Mouse (Mus musculus) midbrain, embryonic 15.5 days (tissue): ENCODE data around the gene Tmem126a. TPM values are rescaled to one million over a fixed set of nuclear protein-coding genes. Genes with fewer than 3 reads are reported as not detected.
A peak's percentile ranks its signal among the peaks of the same experiment; 100 is the strongest.

Experiments used
- ATAC-seq: fragments of 200-750 bp; cut with Nextera tagmentation; replicated peaks from 2 replicates; pipeline ENCODE4 v1.8.0; 2017; ENCODE audit warnings: moderate TSS enrichment
- H3K27ac ChIP-seq: fragments of 300-500 bp; sonication (generic); 2 replicates; pipeline ENCODE4 v1.5.1; 2015; ENCODE audit warnings: mild to moderate bottlenecking, inconsistent platforms
- H3K27me3 ChIP-seq: fragments of 300-500 bp; sonication (generic); replicated peaks from 2 replicates; pipeline ENCODE4 v1.6.1; 2015; ENCODE audit warnings: inconsistent platforms
- H3K36me3 ChIP-seq: fragments of 300-500 bp; sonication (generic); replicated peaks from 2 replicates; pipeline ENCODE4 v1.6.1; 2015; ENCODE audit warnings: inconsistent platforms
- H3K4me1 ChIP-seq: fragments of 300-500 bp; sonication (generic); 2 replicates; pipeline ENCODE4 v1.6.1; 2015; ENCODE audit warnings: inconsistent platforms
- H3K4me2 ChIP-seq: fragments of 300-500 bp; sonication (generic); 2 replicates; pipeline ENCODE4 v1.6.1; 2015; ENCODE audit warnings: inconsistent platforms, mild to moderate bottlenecking, moderate library complexity
- H3K4me3 ChIP-seq: fragments of 300-500 bp; sonication (generic); 2 replicates; pipeline ENCODE4 v1.5.1; 2015; ENCODE audit warnings: mild to moderate bottlenecking, inconsistent platforms
- H3K9ac ChIP-seq: fragments of 300-500 bp; sonication (generic); 2 replicates; pipeline ENCODE4 v1.6.1; 2015; ENCODE audit warnings: mild to moderate bottlenecking, inconsistent platforms
- H3K9me3 ChIP-seq: fragments of 300-500 bp; sonication (generic); 2 replicates; pipeline ENCODE4 v1.6.1; 2016; ENCODE audit warnings: inconsistent platforms
- WGBS: fragments of 180-500 bp; shearing (Covaris S2); methylation state at CpG from one replicate; pipeline ENCODE4 v1.1.7; 2015; ENCODE audit warnings: mixed read lengths; 5-methylcytosine and 5-hydroxymethylcytosine counted together
- polyA plus RNA-seq: library from polyadenylated mRNA; unstranded; fragments of >200 nt; fragmentation: Nextera tagmentation; extraction: Ambion mirVana; gene quantifications from 2 replicates; pipeline ENCODE4 v1.2.1, GENCODE M21; 2015

Gene Tmem126a
- 117 and 125 TPM in 2 replicates for polyA plus RNA-seq

GRCm38 (mm10) chr7:90456845-90457468 lies at the start of gene Tmem126a:
Tmem126a (minus strand) TSS chr7:90457229.
- no peaks in the 10 kb centered on the region for H3K27me3 ChIP-seq
- H3K4me3 ChIP-seq, result peak within 1 kb of the TSS; percentile 60
- H3K36me3 ChIP-seq, result peaks cover 10% of the 10 kb centered on the region; the same call in 1 of the 2 replicates
- H3K9me3 ChIP-seq, result no peaks in the 10 kb centered on the region
- H3K27ac ChIP-seq, result peak within 1 kb of the TSS; percentile 91
- 0% methylated on average over 41 of the region's 41 CpGs for WGBS
- H3K9ac ChIP-seq, result peak within 1 kb of the TSS; percentile 71
- peak; percentile 99 for ATAC-seq
- peaks cover 17% of the 10 kb centered on the region for H3K4me1 ChIP-seq
- peak within 1 kb of the TSS; percentile 62 for H3K4me2 ChIP-seq

GRCm38 (mm10) chr7:90482607-90483006 lies 25.6 kb upstream of the Tmem126a start:
- WGBS, result 97% methylated on average over 2 of the region's 2 CpGs
- H3K9me3 ChIP-seq, result no peaks in the 10 kb centered on the region
- no peak overlapping the region for H3K9ac ChIP-seq

GRCm38 (mm10) chr7:90476313-90477245 lies 19.6 kb upstream of the Tmem126a start, which contains the start of gene Dlg2:
Dlg2 (plus strand) TSS chr7:90476672.
- under 1% methylated on average over 32 of the region's 32 CpGs for WGBS
- Histone ChIP-seq H3K4me3 (peak within 1 kb of the TSS; percentile 71), H3K4me2 (peak within 1 kb of the TSS; percentile 75), H3K27me3 (no peaks in the 10 kb centered on the region), H3K36me3 (no peaks in the 10 kb centered on the region), H3K9ac (peak within 1 kb of the TSS; percentile 72), H3K27ac (peak within 1 kb of the TSS; percentile 88), H3K4me1 (peaks cover 14% of the 10 kb centered on the region), H3K9me3 (no peaks in the 10 kb centered on the region)
- peak; percentile 89; the same call in 1 of the 2 replicates for ATAC-seq

More at GRCm38 (mm10) chr7:90482607-90483006, 25.6 kb upstream of the Tmem126a start:
- H3K4me1 ChIP-seq, result no peaks in the 10 kb centered on the region
- no peaks in the 10 kb centered on the region for H3K27me3 ChIP-seq
- H3K4me2 ChIP-seq, result no peak overlapping the region
- no peaks in the 10 kb centered on the region for H3K36me3 ChIP-seq
- no peak for ATAC-seq
- H3K4me3 ChIP-seq, result no peak overlapping the region
- H3K27ac ChIP-seq, result no peak overlapping the region

- Histone ChIP-seq H3K4me1 (peaks cover 14% of the 10 kb centered on the region), H3K9me3 (no peaks in the 10 kb centered on the region), H3K27me3 (no peaks in the 10 kb centered on the region), H3K27ac (peak within 1 kb of the TSS; percentile 88), H3K4me3 (peak within 1 kb of the TSS; percentile 71), H3K4me2 (peak within 1 kb of the TSS; percentile 75), H3K36me3 (no peaks in the 10 kb centered on the region), H3K9ac (peak within 1 kb of the TSS; percentile 72)
- ATAC-seq, result peak; percentile 100
- 0% methylated on average over 36 of the region's 36 CpGs for WGBS
These were observed 18.8 kb upstream of the Tmem126a start, which contains the start of gene Tmem126b for GRCm38 (mm10) chr7:90475793-90476312. Tmem126b (minus strand) TSS chr7:90476001.

DNA sequence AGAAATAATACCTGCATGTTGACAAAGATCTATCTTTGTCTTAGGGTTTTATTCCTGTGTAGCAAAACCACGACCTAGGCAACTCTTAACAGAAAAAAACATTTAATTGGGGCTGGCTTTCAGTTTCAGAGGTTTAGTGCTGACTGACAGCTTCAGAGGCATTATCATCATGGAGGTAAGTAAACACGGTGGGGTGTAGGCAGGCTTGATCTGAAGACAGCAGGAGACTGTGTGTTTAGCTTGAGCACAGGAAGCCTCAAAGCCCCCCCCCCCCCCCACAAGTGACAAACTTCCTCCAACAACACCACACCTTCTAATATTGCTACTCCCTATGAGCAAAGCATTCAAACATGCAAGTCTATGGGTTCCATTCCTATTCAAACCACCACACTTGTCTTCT lies 16.5 kb upstream of the Tmem126a start:
- 70% methylated on average over 2 of the region's 2 CpGs for WGBS
- no peak overlapping the region for H3K9ac ChIP-seq
- H3K4me3 ChIP-seq, result no peak overlapping the region
- peaks cover 14% of the 10 kb centered on the region for H3K4me1 ChIP-seq
- peaks cover 6% of the 10 kb centered on the region; the same call in 1 of the 2 replicates for H3K36me3 ChIP-seq
- no peaks in the 10 kb centered on the region for H3K9me3 ChIP-seq
- H3K27ac ChIP-seq, result no peak overlapping the region
- no peaks in the 10 kb centered on the region for H3K27me3 ChIP-seq
- ATAC-seq, result no peak
- no peak overlapping the region for H3K4me2 ChIP-seq

DNA sequence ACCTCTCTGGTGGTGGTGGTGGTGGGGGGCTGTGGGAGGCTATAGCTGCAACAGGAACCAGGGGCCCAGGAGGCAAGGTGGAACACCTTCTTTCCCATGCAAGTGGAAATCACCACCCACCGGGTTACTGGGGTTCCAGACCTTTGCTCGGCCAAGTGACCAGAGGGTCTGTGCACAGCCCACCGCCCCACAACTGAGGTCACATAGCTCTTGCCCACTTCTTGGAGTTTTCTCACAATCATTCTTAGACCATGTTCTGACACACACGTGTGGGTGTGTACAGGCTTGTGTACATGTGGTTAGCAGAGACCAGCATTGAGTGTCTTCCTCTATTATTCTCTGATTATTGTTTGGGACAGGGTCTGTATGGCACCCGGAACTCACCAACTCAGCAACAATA lies 4.4 kb upstream of the Tmem126a start:
- Histone ChIP-seq H3K9me3 (no peaks in the 10 kb centered on the region), H3K36me3 (no peaks in the 10 kb centered on the region), H3K27ac (no peak overlapping the region), H3K4me1 (peaks cover 8% of the 10 kb centered on the region), H3K27me3 (no peaks in the 10 kb centered on the region), H3K4me3 (no peak overlapping the region), H3K9ac (no peak overlapping the region), H3K4me2 (no peak overlapping the region)
- ATAC-seq, result no peak
- 94% methylated on average over 5 of the region's 5 CpGs for WGBS

GRCm38 (mm10) chr7:90460930-90461329 lies 3.9 kb upstream of the Tmem126a start:
- no peak overlapping the region for H3K4me2 ChIP-seq
- no peak overlapping the region for H3K9ac ChIP-seq
- H3K27me3 ChIP-seq, result no peaks in the 10 kb centered on the region
- peaks cover 13% of the 10 kb centered on the region for H3K4me1 ChIP-seq
- H3K27ac ChIP-seq, result no peak overlapping the region
- ATAC-seq, result no peak
- WGBS, result 25% methylated on average over 14 of the region's 14 CpGs
- H3K4me3 ChIP-seq, result no peak overlapping the region
- H3K9me3 ChIP-seq, result no peaks in the 10 kb centered on the region
- no peaks in the 10 kb centered on the region for H3K36me3 ChIP-seq

DNA sequence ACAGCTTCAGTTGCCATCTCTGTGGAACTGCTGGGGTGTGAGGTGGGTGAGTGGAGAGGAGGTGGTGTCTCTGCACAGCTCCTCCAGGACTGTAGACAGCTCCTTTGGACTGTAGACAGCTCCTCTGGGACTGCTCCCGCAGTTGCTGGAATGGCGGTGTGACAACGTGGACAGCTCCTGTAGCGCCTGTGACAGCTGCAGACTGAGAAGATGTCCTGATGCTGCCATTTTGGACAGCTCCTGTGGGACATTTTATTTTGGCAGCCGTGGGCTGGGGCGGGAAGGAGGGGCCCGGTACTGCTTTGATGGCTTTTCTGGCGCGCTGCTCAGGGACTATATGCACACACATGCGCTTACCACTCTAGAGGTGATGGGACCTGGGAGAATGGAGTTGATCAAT lies 3.3 kb upstream of the Tmem126a start:
- no peaks in the 10 kb centered on the region for H3K36me3 ChIP-seq
- no peak overlapping the region for H3K9ac ChIP-seq
- H3K27ac ChIP-seq, result no peak overlapping the region
- WGBS, result 59% methylated on average over 10 of the region's 10 CpGs
- H3K4me2 ChIP-seq, result no peak overlapping the region
- no peaks in the 10 kb centered on the region for H3K9me3 ChIP-seq
- no peak for ATAC-seq
- no peak overlapping the region for H3K4me3 ChIP-seq
- no peaks in the 10 kb centered on the region for H3K27me3 ChIP-seq
- peaks cover 17% of the 10 kb centered on the region for H3K4me1 ChIP-seq

DNA sequence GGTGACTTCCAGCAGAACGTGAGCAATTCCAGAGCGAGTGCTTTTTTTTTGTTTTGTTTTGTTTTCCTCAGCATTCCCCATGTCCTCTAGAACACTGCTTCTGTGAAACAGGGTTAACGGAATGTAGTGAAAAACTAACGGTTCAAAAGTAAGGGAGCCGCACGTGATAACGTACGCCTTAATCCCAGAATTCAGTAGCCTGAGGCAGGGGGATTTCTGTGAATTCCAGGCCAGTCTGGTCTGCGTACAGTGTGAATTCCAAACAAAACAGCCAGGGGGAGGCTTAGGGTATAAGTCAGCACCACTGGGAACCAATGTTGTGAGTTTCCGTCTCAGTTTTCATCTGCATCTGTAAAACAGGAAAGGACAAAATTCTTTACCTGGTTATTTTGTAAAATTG lies 488 bp upstream of the Tmem126a start:
- Histone ChIP-seq H3K9ac (peak overlapping the region; percentile 71), H3K9me3 (no peaks in the 10 kb centered on the region), H3K27ac (peak overlapping the region; percentile 91), H3K4me3 (peak overlapping the region; percentile 60), H3K27me3 (no peaks in the 10 kb centered on the region), H3K36me3 (peaks cover 10% of the 10 kb centered on the region; the same call in 1 of the 2 replicates), H3K4me1 (peaks cover 17% of the 10 kb centered on the region), H3K4me2 (peak overlapping the region; percentile 62)
- ATAC-seq, result peak; percentile 82
- WGBS, result 9% methylated on average over 10 of the region's 10 CpGs

DNA sequence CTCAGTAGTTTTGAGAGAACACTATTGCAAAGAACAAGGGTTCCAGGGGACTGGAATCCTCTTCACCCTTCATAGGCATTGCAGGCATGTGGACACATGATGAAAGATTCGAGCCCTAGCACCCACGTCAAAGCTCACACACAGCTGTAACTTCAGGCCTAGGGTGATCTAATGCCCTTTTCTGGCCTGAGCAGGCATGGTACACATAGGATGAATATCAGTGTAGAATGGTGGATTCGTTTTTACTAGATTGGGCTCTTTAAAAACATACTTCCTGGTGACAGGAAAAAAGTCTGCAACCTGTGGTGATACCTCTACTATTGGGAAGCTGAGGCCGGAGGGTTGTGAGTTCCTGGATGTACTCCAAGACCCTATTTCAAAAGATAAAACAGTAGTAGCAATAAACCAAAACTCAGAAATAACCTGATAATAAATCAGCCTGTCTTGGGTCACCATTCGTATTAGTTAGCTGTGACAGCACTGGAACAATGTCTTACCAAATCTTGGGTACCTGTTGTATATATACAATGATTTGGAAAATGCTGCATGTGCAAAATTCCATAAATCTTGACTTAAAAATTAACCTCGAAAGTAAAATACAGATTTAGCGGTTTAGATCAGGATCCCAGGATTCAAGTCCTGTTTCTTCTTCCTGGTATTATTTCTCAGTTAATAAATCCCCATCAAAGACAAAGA lies 732 bp downstream of the Tmem126a start:
- Histone ChIP-seq H3K9me3 (no peaks in the 10 kb centered on the region), H3K4me2 (peak overlapping the region; percentile 62), H3K4me1 (peaks cover 17% of the 10 kb centered on the region), H3K27ac (peak overlapping the region; percentile 91), H3K27me3 (no peaks in the 10 kb centered on the region), H3K4me3 (peak overlapping the region; percentile 60), H3K36me3 (peaks cover 12% of the 10 kb centered on the region; the same call in 1 of the 2 replicates), H3K9ac (peak overlapping the region; percentile 71)
- 41% methylated on average over 7 of the region's 7 CpGs for whole genome bisulfite sequencing
- no peak for ATAC-seq

- H3K27me3 ChIP-seq, result no peaks in the 10 kb centered on the region
- peak overlapping the region; percentile 68 for H3K4me2 ChIP-seq
- peak overlapping the region; percentile 89 for H3K4me3 ChIP-seq
- peaks cover 13% of the 10 kb centered on the region for H3K4me1 ChIP-seq
- ATAC-seq, result no peak
- H3K9me3 ChIP-seq, result no peaks in the 10 kb centered on the region
- H3K27ac ChIP-seq, result peak overlapping the region; percentile 96; the same call in 1 of the 2 replicates
- WGBS, result 0% methylated on average over 6 of the region's 6 CpGs
- H3K36me3 ChIP-seq, result 0 out of 2 replicates have a peak, but pooled peaks cover 2% of the 10 kb centered on the region
- peak overlapping the region; percentile 92 for H3K9ac ChIP-seq
These were observed 12.8 kb downstream of the Tmem126a start for GRCm38 (mm10) chr7:90444206-90444605.
